Mouse (Mus musculus): ENCODE results near the gene Pink1.

DNA sequence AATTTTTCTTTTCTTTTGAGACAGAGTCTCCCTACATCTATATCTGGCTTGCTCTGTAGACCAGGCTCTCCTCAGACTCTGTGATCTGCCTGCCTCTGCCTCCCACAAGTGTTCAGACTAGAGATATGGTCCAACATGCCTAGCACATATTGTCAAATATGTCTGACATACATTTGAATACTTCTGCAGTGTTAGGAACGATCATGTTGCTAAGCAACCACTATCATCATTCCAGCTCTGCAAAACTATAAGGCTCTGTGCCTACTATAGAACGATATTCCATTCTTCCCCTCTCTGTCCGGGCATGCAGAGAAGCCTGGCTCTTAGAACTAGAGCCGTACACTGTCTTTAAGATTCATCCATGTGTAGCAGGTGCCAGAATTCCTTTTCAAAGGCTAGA, 3.4 kb downstream of the Pink1 start:
- TF ChIP-seq POLR2A (IDR thresholded peaks at IDR 0.05; ENCODE audit: borderline replicate concordance, extremely low read depth, low read depth, low read length) = no peak
- no peak for TF ChIP-seq CTCF (IDR thresholded peaks at IDR 0.05; ENCODE audit: insufficient read depth, low read length)

Measured in lung, adult 2 months (tissue).